In genomic region chr19:24811451-24811850, GRCm38 (mm10) we compare ENCODE assay signal across 18 mouse cellular contexts. TPM values are rescaled to one million over a fixed set of nuclear protein-coding genes. Genes with fewer than 3 reads are reported as not detected.
A peak's percentile ranks its signal among the peaks of the same experiment; 100 is the strongest.
DNase-seq lines count a peak whose midpoint lies in the region; ATAC-seq and TF ChIP-seq lines count a peak whose summit lies in the region.
"Had no signal": no experiment of that assay in that cellular context is flagged by ENCODE, and none has a peak within 500 bp of the region (broad histone marks: within the 10 kb centered on the region; RNA-seq: fewer than 3 reads in every experiment).

No protein-coding gene starts in this region.

- no peak for TF ChIP-seq EP300 in stomach, postnatal 0 days (optimal IDR thresholded peaks at IDR 0.05)

- DNase-seq in kidney, postnatal 4 days: peak; percentile 21 to 49
- no peak for DNase-seq in kidney, adult 2 months
- peak; percentile 63 for DNase-seq in embryo, embryonic 10 days (ENCODE audit: low spot score)
- DNase-seq in embryonic facial prominence, embryonic 11.5 days (ENCODE audit: low spot score): peak; percentile 54
- DNase-seq in stomach, postnatal 0 days (ENCODE audit: low spot score): no peak
- no peak for DNase-seq in spleen, postnatal 4 days (ENCODE audit: low spot score in 2 of 2)
- DNase-seq in lung, postnatal 14 days: no peak
- DNase-seq: cerebellum, postnatal 14 days; gastrocnemius, adult 2 months; heart, adult 18-20 months; lung, embryonic 14.5 days; spleen, adult 18-20 months; thymus, postnatal 4 days had no signal

- H3K27ac ChIP-seq in kidney, adult 2 months (ENCODE audit: insufficient read depth, low read depth, low read length): no peak overlapping the region
- peak overlapping the region; percentile 41; the same call in 1 of the 2 replicates for H3K27ac ChIP-seq in embryonic facial prominence, embryonic 11.5 days (replicated peaks; ENCODE audit: low read depth, low read length)
- no peak overlapping the region for H3K27ac ChIP-seq in stomach, postnatal 0 days (replicated peaks)
- H3K27ac ChIP-seq: gastrocnemius, adult 2 months; layer of hippocampus, adult 2 months had no signal

- H3K36me3 ChIP-seq in kidney, adult 2 months (ENCODE audit: control insufficient read depth, insufficient read depth, low read length): no peaks in the 10 kb centered on the region
- no peaks in the 10 kb centered on the region for H3K36me3 ChIP-seq in embryonic facial prominence, embryonic 11.5 days (replicated peaks; ENCODE audit: control insufficient read depth, insufficient read depth, low read depth, low read length)
- H3K36me3 ChIP-seq in stomach, postnatal 0 days (ENCODE audit: control insufficient read depth, insufficient read depth, low read length): peaks cover 2% of the 10 kb centered on the region; the same call in 1 of the 2 replicates

- H3K27me3 ChIP-seq in kidney, adult 2 months (replicated peaks; ENCODE audit: control insufficient read depth, insufficient read depth, low read length): no peaks in the 10 kb centered on the region
- no peaks in the 10 kb centered on the region for H3K27me3 ChIP-seq in embryonic facial prominence, embryonic 11.5 days (ENCODE audit: control insufficient read depth, insufficient read depth, low read length)
- H3K27me3 ChIP-seq in stomach, postnatal 0 days (ENCODE audit: control insufficient read depth, insufficient read depth, low read length): no peaks in the 10 kb centered on the region

- H3K4me3 ChIP-seq in kidney, adult 2 months (ENCODE audit: insufficient read depth, low read depth, low read length): no peak overlapping the region
- H3K4me3 ChIP-seq in embryonic facial prominence, embryonic 11.5 days (ENCODE audit: low read depth, low read length): no peak overlapping the region
- H3K4me3 ChIP-seq in stomach, postnatal 0 days (ENCODE audit: low read depth, low read length): no peak overlapping the region
- H3K4me3 ChIP-seq: gastrocnemius, adult 2 months; layer of hippocampus, adult 2 months had no signal

- 77% methylated on average over 10 of the region's 10 CpGs for WGBS in kidney, adult 2 months
- WGBS in embryonic facial prominence, embryonic 11.5 days: 61% methylated on average over 10 of the region's 10 CpGs
- WGBS in stomach, postnatal 0 days: 51% methylated on average over 10 of the region's 10 CpGs

- TF ChIP-seq CTCF in kidney, adult 2 months (conservative IDR thresholded peaks at IDR 0.05; ENCODE audit: insufficient read depth, insufficient read length, low read depth, low read length): no peak
- TF ChIP-seq CTCF in stomach, postnatal 0 days (IDR thresholded peaks at IDR 0.05; ENCODE audit: low read depth): no peak

- H3K9me3 ChIP-seq in embryonic facial prominence, embryonic 11.5 days (replicated peaks; ENCODE audit: control insufficient read depth, low read length): no peaks in the 10 kb centered on the region
- H3K9me3 ChIP-seq in stomach, postnatal 0 days (ENCODE audit: control insufficient read depth, low read length): no peaks in the 10 kb centered on the region

- TF ChIP-seq POLR2A in kidney, adult 2 months (IDR thresholded peaks at IDR 0.05; ENCODE audit: low read depth, low read length): no peak

- 0 out of 2 replicates have a peak, but pooled peaks have one; percentile 62 for ATAC-seq in embryonic facial prominence, embryonic 11.5 days (replicated peaks; ENCODE audit: insufficient number of reproducible peaks, low FRiP score, low TSS enrichment, low read depth)
- ATAC-seq in stomach, postnatal 0 days (ENCODE audit: low FRiP score, low TSS enrichment): 0 out of 2 replicates have a peak, but pooled peaks have one; percentile 47
- ATAC-seq: CD4-positive, CD25-positive, alpha-beta regulatory T cell, adult 4 months; forebrain, embryonic 14.5 days; intestine, embryonic 16.5 days had no signal

- H3K4me1 ChIP-seq in kidney, adult 2 months (ENCODE audit: control insufficient read depth, insufficient read depth, low read length): no peaks in the 10 kb centered on the region
- peaks cover 6% of the 10 kb centered on the region for H3K4me1 ChIP-seq in embryonic facial prominence, embryonic 11.5 days (ENCODE audit: control insufficient read depth, insufficient read depth, low read length)
- no peaks in the 10 kb centered on the region for H3K4me1 ChIP-seq in stomach, postnatal 0 days (replicated peaks; ENCODE audit: control insufficient read depth, insufficient read depth)

- H3K4me2 ChIP-seq in embryonic facial prominence, embryonic 11.5 days (ENCODE audit: low read depth, low read length): no peak overlapping the region
- no peak overlapping the region for H3K4me2 ChIP-seq in stomach, postnatal 0 days (replicated peaks; ENCODE audit: low read depth)
- H3K4me2 ChIP-seq: liver, embryonic 11.5 days; lung, embryonic 14.5 days had no signal

- H3K9ac ChIP-seq in embryonic facial prominence, embryonic 11.5 days (replicated peaks; ENCODE audit: low read length): no peak overlapping the region
- no peak overlapping the region for H3K9ac ChIP-seq in stomach, postnatal 0 days (ENCODE audit: low read length)
- H3K9ac ChIP-seq: lung, embryonic 14.5 days had no signal

RNA-seq across cellular contexts. Expression of gene Pgm5, which starts 50.2 kb away (rescaled TPM):
- 7.3 and 10.7 TPM in 2 replicates for polyA plus RNA-seq in kidney, adult 2 months (2012; rRNA removed)
- 1.3 and 2.2 TPM in 2 replicates for polyA plus RNA-seq in embryonic facial prominence, embryonic 11.5 days (2014; fragmentation: Nextera tagmentation; extraction: Ambion mirVana)
- polyA plus RNA-seq in stomach, postnatal 0 days (2015; fragmentation: Nextera tagmentation; extraction: Ambion mirVana): 5.5 and 6.3 TPM in 2 replicates
- polyA plus RNA-seq: CD4-positive, CD25-positive, alpha-beta regulatory T cell, adult 4 months had no signal

Comparison
In these comparisons a context has a peak if more than half of its experiments do, and no peak if none do; other contexts are left out.
1. DNase-seq: peak in kidney, postnatal 4 days (2 of 2), embryo, embryonic 10 days (single experiment) and embryonic facial prominence, embryonic 11.5 days (single experiment); none in kidney, adult 2 months (single experiment), stomach, postnatal 0 days (single experiment), spleen, postnatal 4 days (0 of 2) and lung, postnatal 14 days (single experiment).